In genomic region chr1:172341386-172341785, GRCm38 (mm10) we compare ENCODE assay signal across 9 mouse cellular contexts. TPM values are rescaled to one million over a fixed set of nuclear protein-coding genes. Genes with fewer than 3 reads are reported as not detected.
DNase-seq lines count a peak whose midpoint lies in the region; ATAC-seq and TF ChIP-seq lines count a peak whose summit lies in the region.
"Had no signal": no experiment of that assay in that cellular context is flagged by ENCODE, and none has a peak within 500 bp of the region (broad histone marks: within the 10 kb centered on the region; RNA-seq: fewer than 3 reads in every experiment).

No protein-coding gene starts in this region.

- 0 out of 2 replicates have a peak overlapping the region, but pooled peaks have one; percentile 47 for H3K9ac ChIP-seq in embryonic facial prominence, embryonic 14.5 days (ENCODE audit: low read depth, low read length)
- peak overlapping the region; percentile 46 for H3K9ac ChIP-seq in hindbrain, postnatal 0 days (replicated peaks; ENCODE audit: low read length)
- 0 out of 2 replicates have a peak overlapping the region, but pooled peaks have one; percentile 33 for H3K9ac ChIP-seq in midbrain, postnatal 0 days (replicated peaks; ENCODE audit: low read length, poor library complexity, severe bottlenecking)

- ATAC-seq in embryonic facial prominence, embryonic 14.5 days (ENCODE audit: low read depth), result no peak
- ATAC-seq in hindbrain, postnatal 0 days, result no peak
- ATAC-seq in midbrain, postnatal 0 days (ENCODE audit: low FRiP score), result no peak

- peak; percentile 12 for DNase-seq in layer of hippocampus, adult 11-12 months (ENCODE audit: low spot score)
- DNase-seq in layer of hippocampus, adult 8-10 months (ENCODE audit: low spot score in 2 of 2), result no peak
- DNase-seq in embryonic facial prominence, embryonic 14.5 days (ENCODE audit: low spot score), result no peak
- no peak for DNase-seq in hindbrain, postnatal 0 days (ENCODE audit: low spot score)
- no peak for DNase-seq in midbrain, postnatal 0 days (ENCODE audit: low spot score)
- no peak for DNase-seq in right cerebral cortex, postnatal 10 days (ENCODE audit: low spot score in 2 of 2)
- no peak for DNase-seq in left cerebral cortex, postnatal 10 days (ENCODE audit: extremely low spot score in 1 of 2, low spot score in 2 of 2)
- no peak for DNase-seq in left cerebral cortex, adult 9 months (ENCODE audit: low spot score in 2 of 2)

- H3K9me3 ChIP-seq in embryonic facial prominence, embryonic 14.5 days (ENCODE audit: control insufficient read depth, low read length), result no peaks in the 10 kb centered on the region
- no peaks in the 10 kb centered on the region for H3K9me3 ChIP-seq in hindbrain, postnatal 0 days (ENCODE audit: low read length)
- H3K9me3 ChIP-seq in midbrain, postnatal 0 days (ENCODE audit: low read length), result no peaks in the 10 kb centered on the region

- intact Hi-C loops in left cerebral cortex, postnatal 10 days (cut with DNase I), result no loop called here

- 15% methylated on average over 10 of the region's 10 CpGs for WGBS in embryonic facial prominence, embryonic 14.5 days
- 16% methylated on average over 10 of the region's 10 CpGs for WGBS in hindbrain, postnatal 0 days
- 16% methylated on average over 10 of the region's 10 CpGs for WGBS in midbrain, postnatal 0 days

- H3K4me2 ChIP-seq in embryonic facial prominence, embryonic 14.5 days (ENCODE audit: low read depth, low read length), result peak overlapping the region; percentile 66
- H3K4me2 ChIP-seq in hindbrain, postnatal 0 days (ENCODE audit: low read depth, low read length), result peak overlapping the region; percentile 63
- H3K4me2 ChIP-seq in midbrain, postnatal 0 days (ENCODE audit: low read depth, low read length, poor library complexity, severe bottlenecking), result peak overlapping the region; percentile 55

- H3K4me1 ChIP-seq in embryonic facial prominence, embryonic 14.5 days (ENCODE audit: control insufficient read depth, insufficient read depth, low read length), result peaks cover 3% of the 10 kb centered on the region; the same call in 1 of the 2 replicates
- H3K4me1 ChIP-seq in hindbrain, postnatal 0 days (ENCODE audit: insufficient read depth, low read length), result peaks cover 12% of the 10 kb centered on the region
- H3K4me1 ChIP-seq in midbrain, postnatal 0 days (ENCODE audit: insufficient read depth, low read length), result no peaks in the 10 kb centered on the region

- no peak for TF ChIP-seq CTCF in hindbrain, postnatal 0 days (IDR thresholded peaks at IDR 0.05; ENCODE audit: low read depth)
- no peak for TF ChIP-seq CTCF in midbrain, postnatal 0 days (IDR thresholded peaks at IDR 0.05)

- no peaks in the 10 kb centered on the region for H3K36me3 ChIP-seq in embryonic facial prominence, embryonic 14.5 days (ENCODE audit: control insufficient read depth, insufficient read depth, low read length)
- H3K36me3 ChIP-seq in hindbrain, postnatal 0 days (ENCODE audit: insufficient read depth, low read length), result no peaks in the 10 kb centered on the region
- H3K36me3 ChIP-seq in midbrain, postnatal 0 days (ENCODE audit: insufficient read depth, low read length), result no peaks in the 10 kb centered on the region

- H3K4me3 ChIP-seq in embryonic facial prominence, embryonic 14.5 days (ENCODE audit: low read depth, low read length), result peak overlapping the region; percentile 42
- H3K4me3 ChIP-seq in hindbrain, postnatal 0 days (ENCODE audit: low read length), result peak overlapping the region; percentile 37
- peak overlapping the region; percentile 35 for H3K4me3 ChIP-seq in midbrain, postnatal 0 days (ENCODE audit: low read depth, low read length)

- peaks cover 30% of the 10 kb centered on the region for H3K27me3 ChIP-seq in embryonic facial prominence, embryonic 14.5 days (replicated peaks; ENCODE audit: control insufficient read depth, insufficient read depth, low read length)
- H3K27me3 ChIP-seq in hindbrain, postnatal 0 days (ENCODE audit: insufficient read depth, low read length), result peaks cover 6% of the 10 kb centered on the region; the same call in 1 of the 2 replicates
- H3K27me3 ChIP-seq in midbrain, postnatal 0 days (ENCODE audit: insufficient read depth, low read length), result peaks cover 5% of the 10 kb centered on the region; the same call in 1 of the 2 replicates

- no peak overlapping the region for H3K27ac ChIP-seq in embryonic facial prominence, embryonic 14.5 days (replicated peaks; ENCODE audit: low read depth, low read length)
- H3K27ac ChIP-seq in hindbrain, postnatal 0 days, result peak overlapping the region; percentile 79
- peak overlapping the region; percentile 71 for H3K27ac ChIP-seq in midbrain, postnatal 0 days (ENCODE audit: low read depth, low read length)
- H3K27ac ChIP-seq: macrophage had no signal

RNA-seq across cellular contexts. Expression of gene Kcnj10, which starts 0.4 kb away (rescaled TPM):
- total RNA-seq in layer of hippocampus, adult 8-10 months (2022), result 100 to 1,000 TPM in 2 of 4 experiments, 10 to 100 TPM in 2; 92.2 to 116 (median 100.0) TPM
- polyA plus RNA-seq in embryonic facial prominence, embryonic 14.5 days (2014; fragmentation: Nextera tagmentation; extraction: Ambion mirVana), result 0.18 and 0.28 TPM in 2 replicates
- total RNA-seq in hindbrain, postnatal 0 days (2014; rRNA removed), result 8.6 and 10.0 TPM in 2 replicates
- 5.4 and 5.6 TPM in 2 replicates for polyA plus RNA-seq in hindbrain, postnatal 0 days (2015; fragmentation: Nextera tagmentation; extraction: Ambion mirVana)
- 6.1 and 6.6 TPM in 2 replicates for total RNA-seq in midbrain, postnatal 0 days (2014; rRNA removed)
- 3.6 and 3.9 TPM in 2 replicates for polyA plus RNA-seq in midbrain, postnatal 0 days (2015; fragmentation: Nextera tagmentation; extraction: Ambion mirVana)
- total RNA-seq in left cerebral cortex, postnatal 10 days (2021), result 10 to 100 TPM; 68.5 to 69.3 TPM

RNA-seq across cellular contexts. Expression of gene Kcnj9, which starts 12.3 kb away (rescaled TPM):
- total RNA-seq in layer of hippocampus, adult 8-10 months (2022), result 10 to 100 TPM; 66.5 to 88.7 (median 77.5) TPM
- 0.06 TPM in 1 of 2 replicates, not detected in the other for polyA plus RNA-seq in embryonic facial prominence, embryonic 14.5 days (2014; fragmentation: Nextera tagmentation; extraction: Ambion mirVana)
- total RNA-seq in hindbrain, postnatal 0 days (2014; rRNA removed), result 8.0 and 9.8 TPM in 2 replicates
- polyA plus RNA-seq in hindbrain, postnatal 0 days (2015; fragmentation: Nextera tagmentation; extraction: Ambion mirVana), result 3.6 and 4.2 TPM in 2 replicates
- total RNA-seq in midbrain, postnatal 0 days (2014; rRNA removed), result 13.9 and 14.1 TPM in 2 replicates
- polyA plus RNA-seq in midbrain, postnatal 0 days (2015; fragmentation: Nextera tagmentation; extraction: Ambion mirVana), result 5.8 and 6.7 TPM in 2 replicates
- 10 to 100 TPM; 77.8 to 84.5 TPM for total RNA-seq in left cerebral cortex, postnatal 10 days (2021)

RNA-seq across cellular contexts. Expression of gene Pigm, which starts 35.0 kb away (rescaled TPM):
- total RNA-seq in layer of hippocampus, adult 8-10 months (2022), result 1 to 10 TPM; 8.3 to 9.0 (median 8.7) TPM
- 6.9 and 7.2 TPM in 2 replicates for polyA plus RNA-seq in embryonic facial prominence, embryonic 14.5 days (2014; fragmentation: Nextera tagmentation; extraction: Ambion mirVana)
- 12.2 and 14.7 TPM in 2 replicates for total RNA-seq in hindbrain, postnatal 0 days (2014; rRNA removed)
- 2.7 and 3.0 TPM in 2 replicates for polyA plus RNA-seq in hindbrain, postnatal 0 days (2015; fragmentation: Nextera tagmentation; extraction: Ambion mirVana)
- total RNA-seq in midbrain, postnatal 0 days (2014; rRNA removed), result 11.5 and 16.4 TPM in 2 replicates
- 2.2 and 2.6 TPM in 2 replicates for polyA plus RNA-seq in midbrain, postnatal 0 days (2015; fragmentation: Nextera tagmentation; extraction: Ambion mirVana)
- total RNA-seq in left cerebral cortex, postnatal 10 days (2021), result 10 to 100 TPM in 1 of 2 experiments, 1 to 10 TPM in 1; 9.8 to 10.6 TPM

RNA-seq across cellular contexts. Expression of gene Atp1a2, which starts 43.5 kb away (rescaled TPM):
- 100 to 1,000 TPM; 613 to 678 (median 645) TPM for total RNA-seq in layer of hippocampus, adult 8-10 months (2022)
- polyA plus RNA-seq in embryonic facial prominence, embryonic 14.5 days (2014; fragmentation: Nextera tagmentation; extraction: Ambion mirVana), result 5.6 and 6.2 TPM in 2 replicates
- total RNA-seq in hindbrain, postnatal 0 days (2014; rRNA removed), result 546 and 572 TPM in 2 replicates
- 119 and 123 TPM in 2 replicates for polyA plus RNA-seq in hindbrain, postnatal 0 days (2015; fragmentation: Nextera tagmentation; extraction: Ambion mirVana)
- 398 and 409 TPM in 2 replicates for total RNA-seq in midbrain, postnatal 0 days (2014; rRNA removed)
- polyA plus RNA-seq in midbrain, postnatal 0 days (2015; fragmentation: Nextera tagmentation; extraction: Ambion mirVana), result 94.4 and 100 TPM in 2 replicates
- 100 to 1,000 TPM; 393 to 413 TPM for total RNA-seq in left cerebral cortex, postnatal 10 days (2021)
- polyA plus RNA-seq: macrophage had no signal
